Mouse (Mus musculus) kidney, postnatal 4 days (tissue): ENCODE measurements around the gene Csde1.

ENCODE experiments used
- DNase-seq, 2 experiments: peaks; one replicate each; pipeline ENCODE4 v3.0.0; 2021; ENCODE audit warnings: mixed read lengths in 2 of 2

Gene Csde1

GRCm38 (mm10) chr3:103066927-103067326, 46.7 kb downstream of the Csde1 start:
- no peak for DNase-seq

- no peak for DNase-seq
Measured at GRCm38 (mm10) chr3:103068971-103069370, 48.7 kb downstream of the Csde1 start.

GRCm38 (mm10) chr3:103073771-103074170, 53.5 kb downstream of the Csde1 start, which contains the start of gene Ampd1:
Ampd1 (plus strand) TSS chr3:103074014.
- no peak for DNase-seq

- DNase-seq, result no peak
Measured at GRCm38 (mm10) chr3:103075871-103076270, 55.6 kb downstream of the Csde1 start.

- DNase-seq, result no peak
Measured at GRCm38 (mm10) chr3:103076476-103076875, 56.2 kb downstream of the Csde1 start.

- DNase-seq, result no peak
Measured at GRCm38 (mm10) chr3:103079301-103079700, 59.1 kb downstream of the Csde1 start.

GRCm38 (mm10) chr3:103081051-103081450, 60.8 kb downstream of the Csde1 start:
- no peak for DNase-seq

- no peak for DNase-seq
Measured at GRCm38 (mm10) chr3:103081861-103082453, 61.7 kb downstream of the Csde1 start.

GRCm38 (mm10) chr3:103082761-103083160, 62.5 kb downstream of the Csde1 start:
- no peak for DNase-seq

- DNase-seq, result no peak
Measured at GRCm38 (mm10) chr3:103085986-103086385, 65.8 kb downstream of the Csde1 start.

- no peak for DNase-seq
Measured at GRCm38 (mm10) chr3:103091753-103092152, 71.5 kb downstream of the Csde1 start.

- no peak for DNase-seq
Measured at GRCm38 (mm10) chr3:103098662-103099061, 78.4 kb downstream of the Csde1 start.

- DNase-seq, result no peak
Measured at GRCm38 (mm10) chr3:103099667-103100066, 79.4 kb downstream of the Csde1 start.

- no peak for DNase-seq
Measured at GRCm38 (mm10) chr3:103100735-103101134, 80.5 kb downstream of the Csde1 start.

GRCm38 (mm10) chr3:103101194-103101593, 81.0 kb downstream of the Csde1 start:
- no peak for DNase-seq

GRCm38 (mm10) chr3:103101909-103102308, 81.7 kb downstream of the Csde1 start:
- peak in 1 of 2 experiments; percentile 15 for DNase-seq

GRCm38 (mm10) chr3:103102454-103103390, 82.5 kb downstream of the Csde1 start, which contains the start of gene Dennd2c:
Dennd2c (plus strand) TSS chr3:103102604.
- peak; percentile 98 to 99 for DNase-seq
